Comparison of ENCODE assay signal across 14 mouse cellular contexts in the genomic region with DNA sequence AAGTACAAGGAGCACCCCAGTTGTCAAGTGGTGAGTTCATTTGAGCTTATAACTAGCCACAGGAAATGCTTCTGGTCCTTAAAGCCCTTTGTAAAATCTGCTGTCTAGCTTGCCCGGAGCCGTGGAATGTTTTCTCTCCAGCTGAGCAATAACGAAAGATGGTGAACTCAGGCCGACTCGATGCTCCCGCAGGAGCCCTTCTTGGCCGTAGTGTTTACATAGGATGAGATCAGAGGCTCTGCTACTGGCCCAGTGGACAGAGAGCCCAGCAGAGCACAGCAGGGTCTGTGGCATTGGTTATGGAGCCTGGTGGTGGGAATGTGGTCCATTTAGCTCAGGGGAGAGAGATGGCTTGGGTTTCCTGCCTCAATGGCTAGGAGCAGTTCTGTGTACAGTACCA.
DNase-seq lines count a peak whose midpoint lies in the region; ATAC-seq and TF ChIP-seq lines count a peak whose summit lies in the region.
"Had no signal": no experiment of that assay in that cellular context is flagged by ENCODE, and none has a peak within 500 bp of the region (broad histone marks: within the 10 kb centered on the region; RNA-seq: fewer than 3 reads in every experiment).

No protein-coding gene starts in this region.

- H3K36me3 ChIP-seq in heart, embryonic 11.5 days (ENCODE audit: control insufficient read depth, insufficient read depth, low read length) = no peaks in the 10 kb centered on the region
- H3K36me3 ChIP-seq: forebrain, embryonic 15.5 days; heart, embryonic 13.5 days had no signal

- TF ChIP-seq POLR2A in embryonic fibroblast, embryonic 13.5 days (IDR thresholded peaks at IDR 0.05; ENCODE audit: low read depth, low read length) = no peak

- ATAC-seq in heart, embryonic 11.5 days (replicated peaks; ENCODE audit: insufficient number of reproducible peaks, low FRiP score, low TSS enrichment) = no peak
- ATAC-seq: forebrain, embryonic 15.5 days had no signal

- no peak overlapping the region for H3K4me2 ChIP-seq in heart, embryonic 11.5 days
- H3K4me2 ChIP-seq: forebrain, embryonic 15.5 days; heart, embryonic 13.5 days had no signal

- H3K27ac ChIP-seq in heart, embryonic 11.5 days (ENCODE audit: low read depth, low read length) = peak overlapping the region; percentile 12; the same call in 1 of the 2 replicates
- H3K27ac ChIP-seq in embryonic fibroblast, embryonic 13.5 days (ENCODE audit: insufficient read depth, low read length) = peak overlapping the region; percentile 51; the same call in 1 of the 2 replicates
- H3K27ac ChIP-seq: forebrain, embryonic 15.5 days; gastrocnemius, adult 2 months; heart, embryonic 13.5 days had no signal

- DNase-seq in heart, adult 8-10 months (ENCODE audit: low spot score) = no peak
- DNase-seq in kidney, postnatal 4 days = peak; percentile 28 to 51
- DNase-seq in kidney, adult 11 months = no peak
- peak; percentile 46 for DNase-seq in Muller cell, postnatal 12 days (ENCODE audit: inconsistent ontology term)
- DNase-seq in cerebellum, adult 8-10 months = no peak
- DNase-seq in spleen, adult 18-20 months = no peak
- DNase-seq: cerebellum, adult 9-10 months; gastrocnemius, adult 2 months; lung, adult 2 months; thymus, postnatal 25 days had no signal

- H3K9ac ChIP-seq in heart, embryonic 11.5 days (ENCODE audit: low read depth, low read length) = no peak overlapping the region
- H3K9ac ChIP-seq: forebrain, embryonic 15.5 days; heart, embryonic 13.5 days had no signal

- H3K9me3 ChIP-seq in heart, embryonic 11.5 days (replicated peaks; ENCODE audit: control insufficient read depth, low read length) = no peaks in the 10 kb centered on the region
- H3K9me3 ChIP-seq: forebrain, embryonic 15.5 days; heart, embryonic 13.5 days had no signal

- H3K4me3 ChIP-seq in heart, embryonic 11.5 days (ENCODE audit: low read depth, low read length) = no peak overlapping the region
- no peak overlapping the region for H3K4me3 ChIP-seq in embryonic fibroblast, embryonic 13.5 days (ENCODE audit: insufficient read depth, low read length)
- H3K4me3 ChIP-seq: forebrain, embryonic 15.5 days; gastrocnemius, adult 2 months; heart, embryonic 13.5 days had no signal

- no peaks in the 10 kb centered on the region for H3K27me3 ChIP-seq in heart, embryonic 11.5 days (ENCODE audit: control insufficient read depth, insufficient read depth, low read length)
- H3K27me3 ChIP-seq: forebrain, embryonic 15.5 days; heart, embryonic 13.5 days had no signal

- peaks cover 3% of the 10 kb centered on the region; the same call in 1 of the 2 replicates for H3K4me1 ChIP-seq in heart, embryonic 11.5 days (ENCODE audit: control insufficient read depth, insufficient read depth, low read length)
- H3K4me1 ChIP-seq in embryonic fibroblast, embryonic 13.5 days (ENCODE audit: control insufficient read depth, insufficient read depth, low read length) = peaks cover 3% of the 10 kb centered on the region; the same call in 1 of the 2 replicates
- H3K4me1 ChIP-seq: forebrain, embryonic 15.5 days had no signal

- no peak for TF ChIP-seq CTCF in embryonic fibroblast, embryonic 13.5 days (IDR thresholded peaks at IDR 0.05; ENCODE audit: borderline replicate concordance, insufficient read depth, low read length)

- 28% methylated on average over 7 of the region's 7 CpGs for WGBS in heart, embryonic 11.5 days (ENCODE audit: insufficient replicate concordance)

Comparison
In these comparisons a context has a peak if more than half of its experiments do, and no peak if none do; other contexts are left out.
1. DNase-seq: peak in kidney, postnatal 4 days (2 of 2) and Muller cell, postnatal 12 days (single experiment); none in heart, adult 8-10 months (single experiment), kidney, adult 11 months (single experiment), cerebellum, adult 8-10 months (single experiment) and spleen, adult 18-20 months (0 of 2).